Mouse (Mus musculus): ENCODE results near the gene Inpp5k. TPM values are rescaled to one million over a fixed set of nuclear protein-coding genes. Genes with fewer than 3 reads are reported as not detected.

The Inpp5k gene
- polyA plus RNA-seq, 1 experiment from 2014 or later, result 55.5 TPM

DNA sequence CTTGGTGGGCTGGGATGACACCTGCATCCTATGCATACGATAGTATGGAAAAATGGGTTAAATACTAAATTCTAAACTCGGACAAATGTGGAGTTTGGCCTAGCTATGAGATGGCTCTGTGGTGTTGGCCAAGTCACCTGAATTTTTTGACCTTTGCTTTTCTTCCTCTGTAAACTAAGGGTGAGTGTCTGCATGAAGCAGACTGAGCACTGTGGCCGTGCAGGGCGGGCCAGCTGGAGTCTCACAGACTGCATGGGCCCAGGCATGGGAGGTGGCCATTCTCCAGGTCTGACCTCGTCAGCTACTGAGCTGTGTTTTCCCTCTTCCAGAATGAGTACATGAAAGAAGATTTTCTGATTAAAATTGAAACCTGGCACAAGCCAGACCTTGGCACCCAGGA lies 22.0 kb upstream of the Inpp5k start:
- DNase-seq (ENCODE audit: low spot score) (no peak), ATAC-seq (no peak)
- no peak overlapping the region for H3K27ac ChIP-seq (ENCODE audit: low read depth, low read length)
- H3K36me3 ChIP-seq (ENCODE audit: control insufficient read depth, insufficient read depth, low read length), result peaks cover 80% of the 10 kb centered on the region
- H3K9me3 ChIP-seq (replicated peaks; ENCODE audit: control insufficient read depth, low read length), result no peaks in the 10 kb centered on the region
- no peaks in the 10 kb centered on the region for H3K27me3 ChIP-seq (replicated peaks; ENCODE audit: control insufficient read depth, insufficient read depth, low read length)
- no peak overlapping the region for H3K4me2 ChIP-seq (ENCODE audit: low read length)
- H3K4me3 ChIP-seq (ENCODE audit: low read depth, low read length), result no peak overlapping the region
- no peaks in the 10 kb centered on the region for H3K4me1 ChIP-seq (ENCODE audit: control insufficient read depth, insufficient read depth, low read length)
- H3K9ac ChIP-seq (ENCODE audit: low read length), result no peak overlapping the region
- WGBS, result 89% methylated on average over 5 of the region's 5 CpGs

DNA sequence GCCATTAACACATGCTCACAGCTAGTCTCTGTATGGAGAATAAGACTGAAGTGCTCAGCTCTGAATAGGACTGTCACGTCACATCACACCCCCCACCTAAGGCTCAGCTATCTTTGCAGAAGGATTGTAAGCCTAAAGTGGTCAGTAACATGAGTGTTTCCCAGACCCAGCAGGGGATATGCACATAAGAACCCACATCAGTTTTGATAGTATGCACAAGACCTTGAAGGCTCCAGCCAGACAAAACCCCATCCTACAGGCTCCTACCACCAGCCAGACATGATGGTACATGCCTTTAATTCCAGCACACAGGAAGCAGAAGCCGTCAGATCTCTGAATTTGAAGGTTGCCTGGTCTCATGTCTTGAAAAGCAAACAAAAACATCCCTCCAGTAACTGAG lies 20.8 kb upstream of the Inpp5k start:
- H3K36me3 ChIP-seq (ENCODE audit: control insufficient read depth, insufficient read depth, low read length), result peaks cover 69% of the 10 kb centered on the region
- H3K9me3 ChIP-seq (replicated peaks; ENCODE audit: control insufficient read depth, low read length), result no peaks in the 10 kb centered on the region
- no peak for DNase-seq (ENCODE audit: low spot score)
- no peaks in the 10 kb centered on the region for H3K27me3 ChIP-seq (replicated peaks; ENCODE audit: control insufficient read depth, insufficient read depth, low read length)
- no peak overlapping the region for H3K27ac ChIP-seq (ENCODE audit: low read depth, low read length)
- H3K9ac ChIP-seq (ENCODE audit: low read length), result no peak overlapping the region
- H3K4me3 ChIP-seq (ENCODE audit: low read depth, low read length), result no peak overlapping the region
- H3K4me1 ChIP-seq (ENCODE audit: control insufficient read depth, insufficient read depth, low read length), result no peaks in the 10 kb centered on the region
- ATAC-seq, result no peak
- no peak overlapping the region for H3K4me2 ChIP-seq (ENCODE audit: low read length)
- whole genome bisulfite sequencing, result 78% methylated on average over 2 of the region's 2 CpGs

DNA sequence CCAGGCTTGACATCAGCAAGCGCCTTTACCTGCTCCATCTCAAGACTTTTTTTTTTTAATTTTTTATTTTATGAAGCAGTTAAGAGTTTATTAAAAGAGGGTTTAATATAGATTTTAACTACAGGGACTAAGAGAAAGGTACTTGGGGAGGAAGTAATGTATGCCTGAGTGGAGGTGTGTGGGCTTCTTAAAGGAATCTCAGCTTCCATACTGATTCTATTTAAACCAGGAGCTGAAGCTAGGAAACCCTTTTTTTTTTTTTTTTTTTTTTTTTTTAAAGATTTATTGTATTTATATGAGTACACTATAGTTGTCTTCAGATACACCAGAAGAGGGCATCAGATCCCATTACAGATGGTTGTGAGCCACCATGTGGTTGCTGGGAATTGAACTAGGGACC lies 16.0 kb upstream of the Inpp5k start:
- Histone ChIP-seq H3K27me3 (replicated peaks; ENCODE audit: control insufficient read depth, insufficient read depth, low read length) (no peaks in the 10 kb centered on the region), H3K4me3 (ENCODE audit: low read depth, low read length) (no peak overlapping the region), H3K4me2 (ENCODE audit: low read length) (no peak overlapping the region), H3K9me3 (replicated peaks; ENCODE audit: control insufficient read depth, low read length) (no peaks in the 10 kb centered on the region), H3K36me3 (ENCODE audit: control insufficient read depth, insufficient read depth, low read length) (peaks cover 58% of the 10 kb centered on the region), H3K9ac (ENCODE audit: low read length) (no peak overlapping the region), H3K27ac (ENCODE audit: low read depth, low read length) (no peak overlapping the region), H3K4me1 (ENCODE audit: control insufficient read depth, insufficient read depth, low read length) (no peaks in the 10 kb centered on the region)
- DNase-seq (ENCODE audit: low spot score) (no peak), ATAC-seq (no peak)
- 100% methylated on average over 1 of the region's 1 CpGs for WGBS

DNA sequence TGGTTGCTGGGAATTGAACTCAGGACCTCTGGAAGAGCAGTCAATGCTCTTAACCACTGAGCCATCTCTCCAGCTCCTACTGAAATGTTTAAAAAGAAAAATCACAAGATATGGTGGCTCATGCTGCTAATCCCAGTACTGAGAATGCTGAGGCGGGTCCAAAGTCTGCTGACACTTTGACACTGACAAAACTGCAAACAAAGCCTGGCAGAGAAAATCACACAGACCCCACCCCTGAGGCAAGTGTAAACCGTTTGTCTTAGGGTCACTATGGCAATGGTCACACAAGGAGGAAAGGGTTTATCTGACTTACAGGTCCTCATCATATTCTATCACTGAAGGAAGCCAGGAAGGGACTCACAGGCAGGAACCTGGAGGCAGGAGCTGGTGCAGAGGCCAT lies 15.2 kb upstream of the Inpp5k start:
- DNase-seq (ENCODE audit: low spot score), result no peak
- Histone ChIP-seq H3K4me2 (ENCODE audit: low read length) (no peak overlapping the region), H3K27ac (ENCODE audit: low read depth, low read length) (no peak overlapping the region), H3K27me3 (replicated peaks; ENCODE audit: control insufficient read depth, insufficient read depth, low read length) (no peaks in the 10 kb centered on the region), H3K9me3 (replicated peaks; ENCODE audit: control insufficient read depth, low read length) (no peaks in the 10 kb centered on the region), H3K36me3 (ENCODE audit: control insufficient read depth, insufficient read depth, low read length) (peaks cover 58% of the 10 kb centered on the region), H3K4me3 (ENCODE audit: low read depth, low read length) (no peak overlapping the region), H3K4me1 (ENCODE audit: control insufficient read depth, insufficient read depth, low read length) (no peaks in the 10 kb centered on the region), H3K9ac (ENCODE audit: low read length) (no peak overlapping the region)
- 92% methylated on average over 2 of the region's 2 CpGs for WGBS
- ATAC-seq, result no peak

DNA sequence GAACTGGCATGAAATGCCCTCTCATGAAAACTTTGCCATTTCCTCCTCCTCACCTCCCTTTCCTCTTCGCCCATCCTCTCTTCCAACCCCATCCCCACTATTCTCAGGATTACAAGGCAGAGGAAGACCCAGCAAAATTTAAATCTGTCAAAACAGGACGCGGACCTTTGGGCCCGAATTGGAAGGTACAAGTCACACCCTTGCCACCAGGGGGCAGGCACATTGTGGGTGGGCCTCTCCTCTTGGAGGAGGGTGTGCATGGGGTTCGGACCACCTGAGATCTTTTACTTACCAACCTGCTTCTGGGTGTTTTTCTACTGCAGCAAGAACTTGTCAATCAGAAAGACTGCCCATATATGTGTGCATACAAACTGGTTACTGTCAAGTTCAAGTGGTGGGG lies 11.7 kb upstream of the Inpp5k start:
- no peak for ATAC-seq
- Histone ChIP-seq H3K9ac (ENCODE audit: low read length) (no peak overlapping the region), H3K4me2 (ENCODE audit: low read length) (no peak overlapping the region), H3K36me3 (ENCODE audit: control insufficient read depth, insufficient read depth, low read length) (peaks cover 60% of the 10 kb centered on the region), H3K4me1 (ENCODE audit: control insufficient read depth, insufficient read depth, low read length) (no peaks in the 10 kb centered on the region), H3K27me3 (replicated peaks; ENCODE audit: control insufficient read depth, insufficient read depth, low read length) (no peaks in the 10 kb centered on the region), H3K27ac (ENCODE audit: low read depth, low read length) (no peak overlapping the region), H3K4me3 (ENCODE audit: low read depth, low read length) (no peak overlapping the region), H3K9me3 (replicated peaks; ENCODE audit: control insufficient read depth, low read length) (no peaks in the 10 kb centered on the region)
- DNase-seq (ENCODE audit: low spot score), result no peak
- 83% methylated on average over 5 of the region's 5 CpGs for WGBS

DNA sequence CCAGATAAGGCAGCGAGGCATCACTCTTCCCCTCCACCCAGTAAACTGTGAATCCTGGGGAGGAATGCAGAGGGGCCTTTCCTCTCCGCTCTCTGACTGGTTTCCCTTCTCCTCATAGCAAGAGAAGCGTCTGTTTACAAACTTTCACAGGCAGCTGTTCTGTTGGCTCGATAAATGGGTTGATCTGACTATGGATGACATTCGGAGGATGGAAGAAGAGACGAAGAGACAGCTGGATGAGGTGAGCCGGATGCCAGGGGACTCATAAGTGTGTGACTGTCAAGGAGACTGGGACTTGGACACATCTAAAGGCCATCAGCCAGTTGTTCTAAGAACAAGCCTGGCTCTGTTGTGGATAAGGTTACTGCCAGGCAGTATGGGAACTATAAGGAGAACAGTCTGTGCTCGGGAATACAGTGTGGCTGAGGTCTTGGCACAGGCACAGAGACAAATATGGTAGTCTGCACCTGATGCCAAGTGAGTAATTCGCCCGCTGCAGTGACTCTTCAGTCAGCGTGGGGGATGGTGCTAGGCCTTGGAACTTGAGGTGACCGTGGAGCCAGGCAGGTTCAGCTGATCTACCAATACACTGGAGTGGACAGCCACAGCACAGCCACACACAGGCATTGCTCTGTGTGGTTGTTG lies 10.5 kb upstream of the Inpp5k start:
- ATAC-seq (no peak), DNase-seq (ENCODE audit: low spot score) (peak; percentile 30)
- Histone ChIP-seq H3K36me3 (ENCODE audit: control insufficient read depth, insufficient read depth, low read length) (peaks cover 65% of the 10 kb centered on the region), H3K9ac (ENCODE audit: low read length) (no peak overlapping the region), H3K27ac (ENCODE audit: low read depth, low read length) (no peak overlapping the region), H3K27me3 (replicated peaks; ENCODE audit: control insufficient read depth, insufficient read depth, low read length) (no peaks in the 10 kb centered on the region), H3K4me1 (ENCODE audit: control insufficient read depth, insufficient read depth, low read length) (no peaks in the 10 kb centered on the region), H3K9me3 (replicated peaks; ENCODE audit: control insufficient read depth, low read length) (no peaks in the 10 kb centered on the region), H3K4me2 (ENCODE audit: low read length) (no peak overlapping the region), H3K4me3 (ENCODE audit: low read depth, low read length) (no peak overlapping the region)
- WGBS, result 87% methylated on average over 12 of the region's 12 CpGs

DNA sequence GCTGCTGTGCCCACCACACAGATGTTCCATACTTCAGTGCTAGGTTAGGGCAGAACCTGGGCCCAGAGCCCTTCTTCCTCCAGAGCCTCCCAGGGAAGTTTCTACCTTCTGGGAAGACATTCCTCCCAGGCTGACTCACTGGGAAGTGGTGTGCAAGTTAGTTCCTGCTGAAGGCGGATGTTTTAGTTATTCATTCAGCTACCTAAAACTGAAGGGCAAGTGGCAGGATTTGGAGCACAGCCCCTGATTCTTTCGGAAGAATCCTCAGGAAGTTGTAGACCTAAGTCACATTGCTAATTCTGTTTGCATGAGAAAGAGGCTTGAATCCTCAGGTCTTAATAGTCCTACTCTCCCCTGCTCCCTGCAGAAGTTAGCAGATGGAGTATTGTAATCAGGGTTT lies 9.4 kb upstream of the Inpp5k start:
- Histone ChIP-seq H3K9me3 (replicated peaks; ENCODE audit: control insufficient read depth, low read length) (no peaks in the 10 kb centered on the region), H3K4me3 (ENCODE audit: low read depth, low read length) (no peak overlapping the region), H3K4me2 (ENCODE audit: low read length) (no peak overlapping the region), H3K36me3 (ENCODE audit: control insufficient read depth, insufficient read depth, low read length) (peaks cover 73% of the 10 kb centered on the region), H3K27ac (ENCODE audit: low read depth, low read length) (no peak overlapping the region), H3K27me3 (replicated peaks; ENCODE audit: control insufficient read depth, insufficient read depth, low read length) (no peaks in the 10 kb centered on the region), H3K9ac (ENCODE audit: low read length) (no peak overlapping the region), H3K4me1 (ENCODE audit: control insufficient read depth, insufficient read depth, low read length) (no peaks in the 10 kb centered on the region)
- no peak for DNase-seq (ENCODE audit: low spot score)
- WGBS, result 86% methylated on average over 2 of the region's 2 CpGs
- no peak for ATAC-seq

DNA sequence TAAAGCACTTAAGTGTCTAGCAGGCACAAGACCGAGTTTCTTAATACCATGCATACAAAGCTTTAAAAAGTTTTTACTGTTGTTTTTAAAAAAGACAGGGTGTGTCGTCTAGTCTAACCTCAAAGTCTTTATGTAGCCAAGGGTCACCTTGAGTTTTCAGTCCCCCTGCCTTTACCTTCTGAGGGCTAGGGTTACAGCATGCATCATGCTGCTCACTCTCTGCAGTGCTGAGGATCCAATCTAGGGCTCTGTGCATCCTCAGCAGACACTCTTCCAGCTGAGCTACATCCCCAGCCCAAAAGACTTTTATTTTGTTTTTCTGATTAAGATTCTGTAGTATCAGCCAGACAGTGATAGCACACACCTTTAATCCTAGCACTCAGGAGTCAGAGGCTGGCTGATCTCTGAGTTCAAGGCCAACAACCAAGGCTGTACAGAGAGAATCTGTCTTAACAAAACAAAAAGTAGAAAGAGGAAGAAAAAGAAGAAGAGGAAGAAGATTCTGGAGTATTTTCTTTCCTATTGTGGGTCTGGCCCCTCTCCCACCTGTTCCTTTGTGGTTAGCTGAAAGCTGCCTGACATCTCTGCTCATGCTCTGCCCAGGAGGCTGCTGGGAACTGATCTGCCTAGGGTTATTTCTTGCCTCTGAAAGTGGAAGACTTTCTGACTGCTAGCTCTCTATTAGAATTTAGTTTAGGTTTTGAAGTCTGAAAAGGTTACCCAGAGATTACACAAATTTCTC lies 8.0 kb upstream of the Inpp5k start:
- peaks cover 79% of the 10 kb centered on the region for H3K36me3 ChIP-seq (ENCODE audit: control insufficient read depth, insufficient read depth, low read length)
- 89% methylated on average over 2 of the region's 2 CpGs for WGBS
- no peak for ATAC-seq

DNA sequence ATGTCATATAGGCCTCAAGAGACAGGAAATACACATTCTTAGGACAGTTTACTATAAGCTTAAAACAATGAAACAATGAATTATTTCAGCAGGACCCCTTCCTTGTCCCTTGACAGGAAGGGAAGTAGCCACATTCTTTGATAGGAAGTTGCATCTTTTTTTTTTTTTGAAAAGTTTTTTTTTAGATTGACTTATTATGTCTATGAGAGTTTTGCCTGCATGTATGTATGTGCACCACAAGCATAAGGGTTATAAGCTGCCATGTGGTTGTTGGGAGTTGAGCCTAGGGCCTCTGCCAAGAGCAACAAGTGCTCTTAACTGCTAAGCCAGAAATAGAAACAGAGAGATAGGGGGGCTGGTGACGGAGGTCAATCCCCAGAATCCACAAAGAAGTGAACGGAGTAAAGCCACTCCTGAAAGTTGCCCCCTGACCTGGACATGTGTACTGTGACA lies 6.7 kb upstream of the Inpp5k start:
- ATAC-seq (no peak), DNase-seq (ENCODE audit: low spot score) (peak; percentile 8)
- Histone ChIP-seq H3K4me3 (ENCODE audit: low read depth, low read length) (no peak overlapping the region), H3K4me1 (ENCODE audit: control insufficient read depth, insufficient read depth, low read length) (no peaks in the 10 kb centered on the region), H3K4me2 (ENCODE audit: low read length) (no peak overlapping the region), H3K9ac (ENCODE audit: low read length) (no peak overlapping the region), H3K36me3 (ENCODE audit: control insufficient read depth, insufficient read depth, low read length) (peaks cover 75% of the 10 kb centered on the region), H3K27me3 (replicated peaks; ENCODE audit: control insufficient read depth, insufficient read depth, low read length) (no peaks in the 10 kb centered on the region), H3K27ac (ENCODE audit: low read depth, low read length) (no peak overlapping the region), H3K9me3 (replicated peaks; ENCODE audit: control insufficient read depth, low read length) (no peaks in the 10 kb centered on the region)
- WGBS, result 78% methylated on average over 2 of the region's 2 CpGs

More for the DNA sequence above, 8.0 kb upstream of the Inpp5k start:
- Histone ChIP-seq H3K9me3 (replicated peaks; ENCODE audit: control insufficient read depth, low read length) (no peaks in the 10 kb centered on the region), H3K9ac (ENCODE audit: low read length) (no peak overlapping the region), H3K27me3 (replicated peaks; ENCODE audit: control insufficient read depth, insufficient read depth, low read length) (no peaks in the 10 kb centered on the region), H3K4me2 (ENCODE audit: low read length) (no peak overlapping the region), H3K4me3 (ENCODE audit: low read depth, low read length) (no peak overlapping the region), H3K27ac (ENCODE audit: low read depth, low read length) (no peak overlapping the region), H3K4me1 (ENCODE audit: control insufficient read depth, insufficient read depth, low read length) (no peaks in the 10 kb centered on the region)
- DNase-seq (ENCODE audit: low spot score), result no peak
